Mouse (Mus musculus): ENCODE data around the gene Prep. TPM values are rescaled to one million over a fixed set of nuclear protein-coding genes. Genes with fewer than 3 reads are reported as not detected.
"Not testable (repeated sequence)": the region's sequence is repeated elsewhere in the genome, so short reads cannot be mapped to it uniquely, and the experiment has no call there.

The Prep gene
- polyA plus RNA-seq, 1 experiment from 2014 or later, result 38.2 TPM

DNA sequence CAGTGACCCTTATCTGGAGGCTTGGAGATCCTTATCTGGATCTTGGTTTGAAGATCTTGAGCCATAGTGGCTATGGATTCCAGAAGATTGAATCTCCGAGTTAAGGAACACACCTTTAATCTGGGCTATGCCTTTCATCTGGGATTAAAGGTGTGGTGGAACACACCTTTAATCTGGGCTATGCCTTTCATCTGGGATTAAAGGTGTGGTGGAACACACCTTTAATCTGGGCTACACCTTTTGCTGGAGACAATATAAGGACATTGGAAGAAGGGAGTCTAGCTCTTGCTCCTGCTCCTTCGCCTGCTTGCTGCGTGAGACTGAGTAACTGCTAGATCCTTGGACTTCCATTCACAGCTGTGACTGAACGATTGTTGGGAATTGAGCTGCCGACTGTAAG lies 110.8 kb downstream of the Prep start, which contains the start of gene Popdc3:
TSS of gene Popdc3 (plus strand) at position 301 of the 400 bp plus-strand sequence.
- not testable (repeated sequence) for H3K9me3 ChIP-seq; H3K4me3 ChIP-seq; DNase-seq (ENCODE audit: extremely low spot score, low spot score); H3K27me3 ChIP-seq (ENCODE audit: poor library complexity, severe bottlenecking); H3K4me1 ChIP-seq; H3K27ac ChIP-seq; H3K36me3 ChIP-seq (replicated peaks)
- WGBS, result 100% methylated on average over 1 of the region's 5 CpGs

- Histone ChIP-seq H3K4me1 (no peaks in the 10 kb centered on the region), H3K27me3 (ENCODE audit: poor library complexity, severe bottlenecking) (no peaks in the 10 kb centered on the region), H3K36me3 (replicated peaks) (no peaks in the 10 kb centered on the region), H3K9me3 (no peaks in the 10 kb centered on the region), H3K4me3 (no peak overlapping the region), H3K27ac (no peak overlapping the region)
- no peak for DNase-seq (ENCODE audit: extremely low spot score, low spot score)
- WGBS, result 96% methylated on average over 4 of the region's 4 CpGs
Measured at GRCm38 (mm10) chr10:45180677-45181326, 113.8 kb downstream of the Prep start.

DNA sequence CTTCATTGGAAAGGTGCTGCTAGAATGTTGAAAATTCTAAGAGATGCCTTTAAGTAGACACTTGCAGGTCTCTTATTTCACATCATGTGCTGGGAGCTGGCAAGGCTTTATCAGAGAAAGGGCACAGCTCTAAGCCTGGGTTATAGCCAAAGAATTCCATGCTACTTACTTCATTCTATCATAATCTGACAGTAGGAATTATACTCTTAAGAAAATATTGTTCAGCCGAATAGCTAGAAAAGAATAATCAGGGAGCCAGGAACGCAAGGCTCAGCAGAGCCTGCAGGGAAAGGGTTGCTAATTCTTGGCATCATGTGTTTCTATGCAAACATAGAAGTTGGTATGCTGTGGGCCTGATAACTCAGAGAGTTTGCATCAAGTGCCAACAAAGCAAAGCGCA lies 114.3 kb downstream of the Prep start:
- Histone ChIP-seq H3K27me3 (ENCODE audit: poor library complexity, severe bottlenecking) (no peaks in the 10 kb centered on the region), H3K36me3 (replicated peaks) (no peaks in the 10 kb centered on the region), H3K27ac (no peak overlapping the region), H3K4me3 (no peak overlapping the region), H3K4me1 (no peaks in the 10 kb centered on the region), H3K9me3 (no peaks in the 10 kb centered on the region)
- 97% methylated on average over 3 of the region's 3 CpGs for WGBS
- no peak for DNase-seq (ENCODE audit: extremely low spot score, low spot score)

GRCm38 (mm10) chr10:45185457-45185856 lies 118.5 kb downstream of the Prep start:
- no peaks in the 10 kb centered on the region for H3K9me3 ChIP-seq
- H3K4me3 ChIP-seq, result no peak overlapping the region
- no peaks in the 10 kb centered on the region for H3K27me3 ChIP-seq (ENCODE audit: poor library complexity, severe bottlenecking)
- no peak for DNase-seq (ENCODE audit: extremely low spot score, low spot score)
- H3K4me1 ChIP-seq, result no peaks in the 10 kb centered on the region
- H3K36me3 ChIP-seq (replicated peaks), result no peaks in the 10 kb centered on the region
- 88% methylated on average over 2 of the region's 2 CpGs for WGBS
- no peak overlapping the region for H3K27ac ChIP-seq

DNA sequence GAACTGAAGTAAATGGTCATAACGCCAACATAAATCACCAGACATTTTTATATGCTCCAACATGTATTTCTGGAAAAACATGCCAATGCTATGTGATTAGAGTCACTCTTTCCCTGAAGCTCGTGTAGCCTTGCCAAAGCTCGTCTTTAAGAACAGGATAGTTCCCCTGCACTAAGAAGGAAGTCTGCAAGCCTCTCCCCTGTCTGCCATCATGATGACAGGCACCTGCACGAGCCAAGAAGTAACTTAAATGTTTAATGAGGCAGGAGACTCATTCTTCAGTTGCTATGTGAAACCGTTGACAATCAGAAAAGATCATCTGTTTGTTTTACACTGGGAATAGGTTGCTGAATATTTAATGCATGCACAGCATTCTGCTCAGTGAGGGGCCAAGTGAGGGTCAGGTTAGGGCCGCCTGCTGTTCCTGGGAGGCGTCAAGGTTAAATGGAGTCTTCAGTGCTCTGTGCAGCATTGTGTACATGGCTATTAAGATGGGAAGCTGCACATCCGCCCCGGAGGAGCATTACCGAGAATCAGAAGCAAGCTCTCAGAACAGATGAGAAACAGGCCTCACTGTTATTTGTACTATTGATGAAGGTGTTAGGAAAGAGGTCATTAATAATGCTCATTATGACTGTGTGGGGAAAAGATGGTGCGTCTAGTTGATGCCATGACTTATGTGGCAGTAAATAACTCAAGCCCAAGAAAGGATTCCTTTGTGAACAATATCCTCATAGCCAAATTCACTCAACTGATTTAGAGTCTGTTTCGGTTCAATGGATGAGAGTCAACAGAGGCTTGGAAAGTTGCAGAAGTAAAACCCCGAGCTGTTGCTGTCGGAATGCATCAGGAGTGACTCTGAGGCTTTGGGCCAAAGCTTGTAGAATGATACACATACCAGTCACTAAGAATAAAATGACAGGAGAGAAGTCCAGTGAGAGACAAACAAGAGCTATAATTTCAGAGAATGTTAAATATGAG lies 126.6 kb downstream of the Prep start:
- Histone ChIP-seq H3K27me3 (ENCODE audit: poor library complexity, severe bottlenecking) (no peaks in the 10 kb centered on the region), H3K36me3 (replicated peaks) (no peaks in the 10 kb centered on the region), H3K9me3 (no peaks in the 10 kb centered on the region), H3K4me3 (no peak overlapping the region), H3K4me1 (0 out of 2 replicates have a peak, but pooled peaks cover 3% of the 10 kb centered on the region), H3K27ac (no peak overlapping the region)
- no peak for DNase-seq (ENCODE audit: extremely low spot score, low spot score)
- 78% methylated on average over 14 of the region's 14 CpGs for WGBS

DNA sequence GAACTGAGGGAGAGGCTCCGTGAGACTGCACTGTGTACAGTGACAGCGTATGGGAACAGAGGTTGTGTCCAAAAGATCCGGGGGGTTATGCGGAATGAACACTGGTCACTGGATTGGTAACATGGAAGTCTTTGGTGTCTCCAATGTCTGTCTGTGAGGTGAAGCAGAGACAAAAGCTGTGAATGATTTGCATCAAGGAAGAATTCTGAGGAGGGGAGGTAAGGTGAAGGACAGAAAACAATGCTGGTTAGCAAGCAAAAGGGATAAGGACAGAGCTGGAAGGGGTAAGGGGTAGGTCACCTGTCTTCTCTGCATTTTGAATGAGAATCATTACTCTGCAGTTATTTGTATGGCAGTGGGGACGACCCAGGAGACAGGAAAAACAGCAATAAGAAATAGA lies 127.5 kb downstream of the Prep start:
- H3K36me3 ChIP-seq (replicated peaks), result no peaks in the 10 kb centered on the region
- no peak overlapping the region for H3K4me3 ChIP-seq
- WGBS, result 90% methylated on average over 5 of the region's 5 CpGs
- DNase-seq (ENCODE audit: extremely low spot score, low spot score), result no peak
- H3K27ac ChIP-seq, result no peak overlapping the region
- no peaks in the 10 kb centered on the region for H3K27me3 ChIP-seq (ENCODE audit: poor library complexity, severe bottlenecking)
- 0 out of 2 replicates have a peak, but pooled peaks cover 3% of the 10 kb centered on the region for H3K4me1 ChIP-seq
- no peaks in the 10 kb centered on the region for H3K9me3 ChIP-seq

DNA sequence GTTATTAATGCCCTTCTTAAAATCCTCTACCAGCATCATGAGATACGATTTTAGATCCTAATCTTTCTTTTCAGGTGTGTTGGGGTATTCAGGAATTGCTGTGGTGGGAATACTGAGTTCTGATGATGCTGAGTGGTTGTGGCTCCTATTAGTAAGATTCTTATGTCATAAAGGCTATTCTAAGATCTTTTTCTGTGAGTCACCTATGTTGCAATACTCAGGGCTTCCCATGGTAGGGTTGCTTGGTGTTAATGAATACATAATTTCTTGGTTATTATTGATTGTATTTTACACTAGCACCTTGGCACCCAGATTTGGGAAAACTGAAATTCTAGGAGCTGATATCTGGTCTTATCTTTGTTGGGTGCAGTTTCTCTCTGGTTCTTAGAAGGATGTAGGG lies 137.6 kb downstream of the Prep start:
- 75% methylated on average over 1 of the region's 1 CpGs for WGBS

DNA sequence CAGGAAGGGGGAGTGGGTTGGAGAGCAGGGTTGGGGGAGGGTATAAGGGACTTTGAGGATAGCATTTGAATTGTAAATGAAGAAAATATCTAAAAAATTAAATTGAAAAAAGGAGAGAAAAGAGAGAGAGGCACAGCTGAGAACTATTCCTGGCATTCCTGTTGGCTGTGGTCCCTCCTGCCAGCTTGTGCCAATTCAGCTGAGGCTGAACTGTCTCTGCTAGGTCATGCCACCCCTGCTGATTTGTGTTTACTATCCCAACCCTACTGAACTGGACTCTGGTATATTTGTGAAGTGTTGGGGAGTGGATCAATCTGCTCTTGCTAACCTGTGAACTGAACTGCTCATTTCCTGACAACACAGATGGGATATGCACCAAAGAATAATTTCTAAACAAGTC lies 143.2 kb downstream of the Prep start:
- no peaks in the 10 kb centered on the region for H3K9me3 ChIP-seq
- H3K36me3 ChIP-seq (replicated peaks), result no peaks in the 10 kb centered on the region
- no peaks in the 10 kb centered on the region for H3K27me3 ChIP-seq (ENCODE audit: poor library complexity, severe bottlenecking)
- H3K27ac ChIP-seq, result no peak overlapping the region
- H3K4me1 ChIP-seq, result no peaks in the 10 kb centered on the region
- DNase-seq (ENCODE audit: extremely low spot score, low spot score), result no peak
- H3K4me3 ChIP-seq, result no peak overlapping the region

More for the DNA sequence above, 137.6 kb downstream of the Prep start:
- H3K36me3 ChIP-seq (replicated peaks), result no peaks in the 10 kb centered on the region
- H3K27me3 ChIP-seq (ENCODE audit: poor library complexity, severe bottlenecking), result no peaks in the 10 kb centered on the region
- no peak overlapping the region for H3K27ac ChIP-seq
- no peaks in the 10 kb centered on the region for H3K4me1 ChIP-seq
- H3K9me3 ChIP-seq, result no peaks in the 10 kb centered on the region
- H3K4me3 ChIP-seq, result no peak overlapping the region
- no peak for DNase-seq (ENCODE audit: extremely low spot score, low spot score)

DNA sequence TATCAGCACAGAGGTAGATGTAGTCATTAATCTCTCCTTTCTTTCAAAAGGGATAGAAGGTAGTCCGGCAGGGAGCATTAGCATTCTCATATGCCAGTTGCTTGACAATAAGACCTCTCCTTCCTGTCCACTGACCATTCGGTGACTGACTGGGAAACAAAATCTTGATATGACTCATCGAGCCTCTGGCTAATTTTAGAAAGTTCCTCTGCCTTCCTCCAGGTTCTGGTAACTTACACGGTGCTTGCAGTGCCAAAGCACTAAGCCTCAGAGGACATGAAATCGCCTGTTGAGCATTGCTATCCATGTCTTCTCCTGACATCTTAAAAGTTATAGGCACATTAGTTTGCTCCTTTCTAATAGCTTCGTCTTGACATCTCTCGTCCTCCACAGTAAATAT lies 149.7 kb downstream of the Prep start:
- Histone ChIP-seq H3K27ac (no peak overlapping the region), H3K27me3 (ENCODE audit: poor library complexity, severe bottlenecking) (no peaks in the 10 kb centered on the region), H3K9me3 (no peaks in the 10 kb centered on the region; the same call in 1 of the 2 replicates), H3K4me3 (no peak overlapping the region), H3K36me3 (replicated peaks) (no peaks in the 10 kb centered on the region), H3K4me1 (no peaks in the 10 kb centered on the region)
- WGBS, result 92% methylated on average over 7 of the region's 7 CpGs
- DNase-seq (ENCODE audit: extremely low spot score, low spot score), result no peak

Small RNAs within 50 kb of the gene (microRNA-seq; reads per million reads assigned to microRNA genes)
- gene Gm23766, result not detected

Other genes with a start within 250 kb of the Prep start
- gene Popdc3, start 110.9 kb downstream of the Prep start, polyA plus RNA-seq (2016; fragmentation: Nextera tagmentation; extraction: Ambion mirVana), result 0.07 and 0.14 TPM in 2 replicates